Mouse (Mus musculus) adrenal gland (tissue): ENCODE measurements around the gene Tead1.

ENCODE experiments used
- intact Hi-C: fragments of 180-260 bp; cut with DNase I; formaldehyde crosslinking; loops from one replicate; pipeline ENCODE4 v1.15.1; 2025

The Tead1 gene

GRCm38 (mm10) chr7:112720143-112720988 lies 41.2 kb downstream of the Tead1 start:
- intact Hi-C loops = loop anchor here (5.0 kb wide), 1 partner anchor 42 kb away; no protein-coding TSS in a partner anchor

GRCm38 (mm10) chr7:112720989-112721337 lies 41.8 kb downstream of the Tead1 start:
- intact Hi-C loops = loop anchor here (5.0 kb wide), 1 partner anchor 41 kb away; no protein-coding TSS in a partner anchor

DNA sequence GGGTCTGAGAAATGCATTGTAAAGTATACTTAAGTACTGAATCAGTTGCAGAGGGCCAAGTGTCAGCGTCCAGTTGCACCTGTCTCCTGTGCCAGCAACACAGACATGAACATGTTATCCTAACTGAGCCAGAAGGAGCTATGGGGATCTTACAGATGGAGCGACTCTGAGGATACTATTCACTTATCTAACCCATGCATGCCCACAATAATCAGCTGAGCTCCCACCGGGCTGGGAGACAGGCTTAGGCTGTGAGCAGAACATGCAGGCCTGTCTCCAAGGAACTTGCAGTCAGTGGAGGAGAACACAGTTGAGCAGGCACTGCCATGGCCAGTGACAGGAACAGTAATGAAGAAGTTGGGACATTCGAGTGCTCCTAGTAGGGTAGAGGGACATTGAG lies 42.7 kb downstream of the Tead1 start:
- intact Hi-C loops = loop anchor here (5.0 kb wide), 1 partner anchor 40 kb away; no protein-coding TSS in a partner anchor

GRCm38 (mm10) chr7:112728399-112728798 lies 49.3 kb downstream of the Tead1 start:
- intact Hi-C loops = no loop called here

DNA sequence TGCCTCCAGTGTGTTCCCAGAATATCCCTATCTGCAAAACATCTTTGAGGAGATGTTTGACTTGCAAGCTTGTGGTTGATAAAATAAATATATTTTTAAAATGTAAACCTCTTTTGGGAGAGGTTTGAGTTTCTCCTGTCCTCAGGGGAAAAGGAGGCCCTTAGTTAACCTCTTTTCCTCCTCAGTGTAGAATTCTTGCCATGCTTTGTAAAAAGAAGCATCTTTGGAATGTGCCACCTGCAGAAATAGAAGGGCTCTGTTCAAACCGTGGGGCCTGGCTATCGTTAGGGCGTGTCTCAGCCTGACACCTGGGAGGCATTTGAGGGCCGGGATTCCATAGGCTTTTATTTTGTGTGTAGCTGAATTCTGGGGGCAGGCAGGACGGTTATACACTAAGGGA lies 51.1 kb downstream of the Tead1 start:
- intact Hi-C loops = no loop called here

GRCm38 (mm10) chr7:112731584-112731983 lies 52.5 kb downstream of the Tead1 start:
- intact Hi-C loops = no loop called here

- intact Hi-C loops = no loop called here
These were observed 60.1 kb downstream of the Tead1 start for GRCm38 (mm10) chr7:112739174-112739573.

GRCm38 (mm10) chr7:112741790-112742189 lies 62.7 kb downstream of the Tead1 start:
- intact Hi-C loops = no loop called here

- intact Hi-C loops = no loop called here
These were observed 63.9 kb downstream of the Tead1 start for GRCm38 (mm10) chr7:112743063-112743462.

DNA sequence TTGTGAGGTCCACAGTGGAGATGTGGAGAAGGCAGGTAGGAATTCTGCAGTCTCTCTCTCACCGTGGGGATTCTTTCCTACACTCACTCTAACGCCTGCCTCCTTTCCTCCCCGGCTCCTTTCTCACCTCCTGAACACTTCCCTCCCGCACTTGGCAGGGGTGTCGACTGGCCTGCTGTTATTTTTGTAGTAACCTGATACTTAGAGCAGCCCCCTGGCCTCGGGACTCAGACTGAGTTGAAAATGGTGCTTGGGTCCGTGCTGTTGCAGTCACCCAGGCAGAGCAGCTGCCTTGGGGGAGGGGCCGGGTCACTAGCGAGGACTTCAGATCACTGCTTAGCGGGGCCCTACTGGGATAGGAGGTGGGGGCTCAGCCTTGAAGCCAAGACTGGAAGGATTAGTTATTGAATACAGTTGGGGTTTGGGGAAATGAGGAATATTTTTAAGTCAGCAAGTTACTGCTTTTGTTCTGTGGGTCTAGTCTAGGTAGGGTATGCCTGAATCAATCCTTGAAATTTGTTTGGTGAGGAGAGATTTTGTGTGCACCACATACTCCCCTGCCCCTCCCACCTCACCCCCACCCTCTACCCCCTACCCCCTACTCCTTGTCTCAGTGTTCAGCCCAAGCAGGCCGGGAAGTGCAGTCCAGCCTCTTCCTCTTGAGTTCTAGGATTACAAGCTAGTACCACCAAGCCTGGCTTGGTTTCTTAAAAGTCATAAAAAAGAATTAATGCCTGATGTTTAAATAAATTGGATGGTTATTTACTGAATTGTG lies 64.7 kb downstream of the Tead1 start:
- intact Hi-C loops = no loop called here

GRCm38 (mm10) chr7:112747187-112747586 lies 68.1 kb downstream of the Tead1 start:
- intact Hi-C loops = no loop called here

DNA sequence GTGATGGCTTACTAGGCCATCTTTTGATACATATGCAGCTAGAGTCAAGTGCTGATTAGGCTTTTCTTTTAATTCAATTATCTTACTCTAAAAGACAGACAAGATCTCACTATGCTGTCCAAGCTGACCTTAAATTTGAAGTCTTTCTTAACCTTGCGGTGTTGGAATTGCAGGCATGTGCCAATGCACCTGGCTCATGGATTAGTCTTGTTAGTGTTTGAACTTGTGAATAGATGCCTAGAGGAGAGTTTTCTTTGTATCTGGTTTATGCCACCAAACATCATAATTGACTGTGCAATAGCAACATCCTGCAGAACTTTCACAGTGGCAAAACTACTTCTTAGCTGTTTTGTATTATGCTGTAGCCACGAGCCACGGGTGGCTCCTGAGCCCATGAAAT lies 68.7 kb downstream of the Tead1 start:
- intact Hi-C loops = no loop called here

DNA sequence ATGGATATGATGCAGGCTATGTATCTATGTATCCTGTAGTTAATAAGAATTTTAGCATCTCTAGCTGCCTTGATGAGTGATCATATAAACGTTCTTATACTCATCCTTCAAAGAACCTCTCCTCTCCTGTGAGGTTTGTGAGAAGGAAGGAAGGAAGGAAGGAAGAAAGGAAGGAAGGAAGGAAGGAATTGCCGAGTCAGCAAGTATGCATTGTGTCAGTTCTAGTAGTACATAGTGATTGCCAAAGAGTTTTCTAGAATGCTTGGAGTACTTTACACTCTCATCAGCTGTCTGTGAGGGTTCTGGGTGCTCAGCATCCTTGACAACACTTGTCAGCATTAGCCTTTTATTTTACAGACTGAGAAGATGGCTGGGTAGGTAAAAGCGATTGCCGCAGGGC lies 69.2 kb downstream of the Tead1 start:
- intact Hi-C loops = no loop called here

- intact Hi-C loops = no loop called here
These were observed 71.0 kb downstream of the Tead1 start for GRCm38 (mm10) chr7:112750101-112750500.

DNA sequence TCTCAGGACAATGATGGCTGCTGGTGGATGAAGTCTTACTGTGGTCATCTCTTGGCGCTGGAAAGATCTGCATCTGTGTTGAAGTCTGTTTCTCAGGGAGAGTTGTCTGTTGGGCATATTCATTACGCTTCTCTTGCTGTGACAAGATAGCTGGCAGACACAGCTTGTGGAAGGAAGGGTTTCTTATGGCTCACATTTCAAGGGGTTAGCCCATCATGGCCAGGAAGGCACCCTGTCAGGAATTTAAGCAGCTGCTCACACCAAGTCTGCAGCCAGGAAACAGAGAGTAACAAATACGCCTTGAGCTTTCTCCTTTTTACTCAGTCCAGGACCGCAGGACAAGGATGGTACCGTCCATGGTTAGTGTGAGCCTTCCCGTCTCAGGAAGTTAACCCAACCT lies 73.2 kb downstream of the Tead1 start:
- intact Hi-C loops = no loop called here

DNA sequence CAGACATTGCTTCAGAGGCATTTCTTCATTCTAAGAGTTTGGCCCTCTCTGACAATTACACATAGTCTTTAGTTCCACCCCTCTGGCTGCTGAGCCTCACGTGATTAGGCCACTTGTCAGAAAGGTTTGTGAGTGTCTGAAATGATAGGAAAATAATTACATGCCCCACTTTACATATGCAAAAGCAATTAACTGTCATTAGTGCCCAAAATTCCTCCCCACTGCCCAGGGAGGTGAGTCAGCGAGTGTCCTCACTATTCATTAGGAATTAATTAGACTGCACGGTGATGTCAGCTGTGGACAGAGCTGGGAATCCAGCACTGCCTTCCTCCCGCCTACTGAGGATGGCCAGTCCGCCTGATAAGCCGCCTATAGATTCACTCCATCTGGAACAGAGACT lies 74.2 kb downstream of the Tead1 start:
- intact Hi-C loops = no loop called here

DNA sequence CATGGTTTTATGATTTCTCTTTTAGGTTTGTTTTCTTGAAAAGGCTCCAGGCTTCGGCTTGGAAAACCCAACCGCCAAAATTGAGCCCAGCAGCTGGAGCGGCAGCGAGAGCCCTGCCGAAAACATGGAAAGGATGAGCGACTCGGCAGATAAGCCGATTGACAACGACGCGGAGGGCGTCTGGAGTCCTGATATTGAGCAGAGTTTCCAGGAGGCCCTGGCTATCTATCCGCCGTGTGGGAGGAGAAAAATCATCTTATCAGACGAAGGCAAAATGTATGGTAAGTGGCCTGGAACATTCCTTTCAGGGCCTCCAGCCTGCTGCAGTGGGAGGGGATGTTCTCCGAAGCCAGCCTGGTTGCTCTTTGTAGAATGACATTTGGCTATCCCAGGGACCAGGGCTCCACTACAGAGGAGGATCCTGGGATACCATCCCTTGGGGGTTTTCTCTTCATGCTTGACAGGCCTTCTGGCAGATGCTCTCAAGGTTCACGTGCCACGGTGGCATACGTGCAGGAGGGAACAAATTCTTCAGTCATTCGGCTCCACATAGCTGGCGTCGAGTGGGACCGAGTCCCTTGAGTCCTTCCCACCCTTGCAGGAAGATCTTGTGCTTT lies 80.3 kb downstream of the Tead1 start:
- intact Hi-C loops = no loop called here

DNA sequence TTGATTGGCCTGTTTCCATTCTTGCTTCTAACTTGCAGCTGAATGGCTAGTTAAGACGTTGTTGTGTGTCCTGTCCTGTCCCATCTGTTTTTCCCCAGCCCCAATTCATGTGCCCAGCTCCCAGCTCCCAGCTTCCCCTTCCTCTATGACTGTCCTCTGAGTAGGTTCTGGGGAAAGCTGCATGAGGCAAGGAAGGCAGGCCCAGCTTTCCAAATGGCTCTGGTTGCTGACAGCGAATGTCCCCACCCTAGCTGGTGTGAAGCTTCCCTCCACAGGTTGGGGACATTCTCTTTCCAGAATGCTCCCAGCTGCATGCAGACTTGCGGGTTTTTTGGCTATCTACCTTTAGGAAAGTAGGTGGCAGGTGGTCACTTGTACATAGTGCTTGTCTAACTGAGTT lies 81.2 kb downstream of the Tead1 start:
- intact Hi-C loops = loop anchor here (5.0 kb wide), 2 partner anchors 38 to 78 kb away; no protein-coding TSS in a partner anchor

GRCm38 (mm10) chr7:112760782-112761181 lies 81.7 kb downstream of the Tead1 start:
- intact Hi-C loops = loop anchor here (5.0 kb wide), 2 partner anchors 38 to 78 kb away; no protein-coding TSS in a partner anchor

- intact Hi-C loops = loop anchor here (5.0 kb wide), 2 partner anchors 41 to 81 kb away; no protein-coding TSS in a partner anchor
These were observed 83.8 kb downstream of the Tead1 start for GRCm38 (mm10) chr7:112762870-112763269.

DNA sequence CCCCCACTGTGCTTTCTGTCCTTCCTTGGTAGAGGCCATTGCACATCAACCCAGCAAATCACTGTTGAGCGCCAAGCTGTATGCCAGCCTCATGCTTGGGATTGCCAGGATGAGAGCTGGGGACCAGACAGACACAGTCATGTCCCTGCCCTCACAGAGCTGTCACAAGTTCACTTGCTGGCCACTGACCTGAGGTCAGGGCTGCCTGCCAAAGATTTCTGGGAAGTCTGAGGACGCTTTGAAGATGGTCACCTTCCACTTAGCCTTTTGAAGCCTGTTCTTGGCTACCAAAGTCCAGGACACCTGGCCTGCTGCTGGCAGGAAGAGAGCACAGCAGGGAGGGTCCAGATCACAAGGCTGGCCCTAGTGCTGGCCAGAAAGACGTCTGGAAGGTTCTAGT lies 84.4 kb downstream of the Tead1 start:
- intact Hi-C loops = loop anchor here (5.0 kb wide), 2 partner anchors 41 to 81 kb away; no protein-coding TSS in a partner anchor

DNA sequence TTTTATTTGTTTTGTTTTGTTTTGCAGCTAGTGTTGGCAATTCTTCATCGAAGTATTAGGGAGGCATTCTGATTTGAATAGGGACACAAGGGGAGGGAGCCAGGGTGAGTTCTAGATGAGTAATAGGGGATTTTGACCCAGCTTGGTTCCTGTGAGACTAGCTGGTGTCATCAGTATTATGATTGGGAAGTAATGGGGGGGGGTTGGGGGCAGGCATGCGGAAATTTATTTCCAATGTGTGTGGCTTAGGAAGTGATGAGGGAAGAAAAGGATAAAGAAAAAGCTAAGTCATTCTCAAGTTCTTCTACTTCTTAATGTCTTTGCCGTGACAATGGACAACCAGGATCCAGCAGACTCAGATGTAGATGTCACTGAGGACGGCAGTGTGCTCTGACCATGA lies 85.8 kb downstream of the Tead1 start:
- intact Hi-C loops = loop anchor here (5.0 kb wide), 2 partner anchors 43 to 83 kb away; no protein-coding TSS in a partner anchor
